Mouse (Mus musculus) B cell, adult (primary cell): ENCODE data around the gene Timm10b. TPM values are rescaled to one million over a fixed set of nuclear protein-coding genes. Genes with fewer than 3 reads are reported as not detected.

Experiments used
- total RNA-seq: library from RNA; stranded (reverse); gene quantifications from 4 replicates; pipeline ENCODE4 v1.2.4, GENCODE M21; 2023; ENCODE audit not compliant: inconsistent age

The Timm10b gene
- 51.6 to 73.3 TPM (median 63.1 TPM) in 4 replicates for total RNA-seq

DNA sequence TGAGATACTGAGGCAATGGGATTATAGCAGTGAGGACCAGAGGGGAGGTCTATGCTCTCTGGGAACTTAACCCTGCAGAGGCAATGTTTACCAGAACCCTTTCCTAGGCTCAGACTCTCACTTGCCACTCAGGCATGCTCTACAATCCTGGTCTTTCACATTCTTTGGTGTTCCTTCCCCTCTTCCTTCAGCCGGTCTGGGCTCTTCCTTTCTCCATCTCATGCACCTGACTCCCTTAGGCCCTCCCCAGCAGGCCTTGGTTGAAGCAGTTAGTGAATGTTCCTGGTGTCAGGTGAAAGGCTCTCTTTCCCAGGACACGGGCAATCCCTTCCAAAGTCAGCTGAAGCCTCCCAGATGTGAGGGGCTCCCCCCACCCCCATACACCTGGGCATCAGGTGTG is at the start of gene Timm10b:
Timm10b (plus strand) TSS at position 301 of the 400 bp plus-strand sequence.

DNA sequence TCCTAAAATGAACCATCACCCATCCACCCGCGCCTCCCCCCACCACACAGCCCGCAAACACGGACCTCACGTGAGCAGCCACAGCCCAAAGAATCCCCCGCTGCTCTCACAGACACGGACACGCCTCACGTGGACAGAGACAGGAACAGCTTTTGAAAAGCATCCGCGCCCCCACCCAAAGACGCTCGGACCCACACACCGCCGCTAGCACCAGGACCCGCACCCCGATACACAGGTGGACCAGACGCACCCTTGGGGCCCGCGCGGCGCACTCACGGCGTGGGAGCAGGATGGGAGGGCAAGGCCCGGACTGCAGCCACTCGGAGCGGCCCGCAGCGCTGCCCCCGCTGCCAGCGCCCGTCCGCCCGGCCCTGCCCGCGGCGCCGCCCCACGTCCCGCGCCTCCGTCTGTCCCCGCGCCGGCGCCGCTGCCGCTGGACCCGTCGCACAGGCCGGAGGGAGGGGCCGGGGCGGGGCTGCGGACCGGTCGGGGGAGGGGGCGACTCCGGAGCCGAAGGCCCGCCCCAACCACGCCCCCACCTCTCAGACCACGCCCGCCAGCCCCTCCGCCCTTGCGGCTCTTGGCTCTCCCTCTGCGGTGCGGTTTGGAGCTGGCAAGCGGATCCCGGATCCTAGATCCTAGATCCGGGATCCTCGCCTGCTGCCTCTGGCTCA is 6.6 kb upstream of the Timm10b start, which contains the start of gene Trim3:
Trim3 (minus strand) TSS at position 445 of the 674 bp plus-strand sequence.

DNA sequence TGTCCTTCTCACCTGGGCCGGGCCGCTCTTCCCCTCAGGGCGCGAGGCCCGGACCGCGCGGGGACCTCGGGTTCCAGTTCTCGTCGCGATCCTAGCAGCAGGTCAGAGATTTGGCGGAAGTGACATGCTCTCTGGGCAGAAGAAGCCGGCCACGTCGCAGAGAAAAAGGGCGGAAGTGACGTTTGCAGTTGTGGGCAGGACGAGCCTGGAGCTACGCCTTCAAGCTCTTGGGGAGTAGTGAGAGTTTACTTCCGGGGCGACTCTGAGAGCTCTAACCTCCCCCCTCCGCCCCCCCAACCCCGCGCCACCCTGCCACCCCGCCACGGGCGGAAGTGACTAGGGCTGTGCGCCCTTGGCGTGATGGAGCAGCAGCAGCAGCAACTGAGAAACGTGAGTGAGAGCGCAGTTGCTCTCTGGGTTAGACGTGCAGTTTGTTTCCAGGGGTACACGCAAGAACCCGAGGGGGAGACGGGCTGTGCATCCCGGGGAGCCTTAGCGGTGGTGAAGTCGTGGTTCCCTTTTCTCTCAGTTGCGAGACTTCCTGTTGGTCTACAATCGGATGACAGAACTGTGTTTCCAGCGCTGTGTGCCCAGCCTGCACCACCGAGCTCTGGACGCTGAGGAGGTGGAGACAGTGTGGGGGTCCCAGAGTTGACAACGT is 507 bp downstream of the Timm10b start, which contains the start of the genes Arfip2 and Gm45799:
Arfip2 (minus strand) TSS at position 184 of the 661 bp plus-strand sequence.
Gm45799 (plus strand) TSS at position 320 of the 661 bp plus-strand sequence.

DNA sequence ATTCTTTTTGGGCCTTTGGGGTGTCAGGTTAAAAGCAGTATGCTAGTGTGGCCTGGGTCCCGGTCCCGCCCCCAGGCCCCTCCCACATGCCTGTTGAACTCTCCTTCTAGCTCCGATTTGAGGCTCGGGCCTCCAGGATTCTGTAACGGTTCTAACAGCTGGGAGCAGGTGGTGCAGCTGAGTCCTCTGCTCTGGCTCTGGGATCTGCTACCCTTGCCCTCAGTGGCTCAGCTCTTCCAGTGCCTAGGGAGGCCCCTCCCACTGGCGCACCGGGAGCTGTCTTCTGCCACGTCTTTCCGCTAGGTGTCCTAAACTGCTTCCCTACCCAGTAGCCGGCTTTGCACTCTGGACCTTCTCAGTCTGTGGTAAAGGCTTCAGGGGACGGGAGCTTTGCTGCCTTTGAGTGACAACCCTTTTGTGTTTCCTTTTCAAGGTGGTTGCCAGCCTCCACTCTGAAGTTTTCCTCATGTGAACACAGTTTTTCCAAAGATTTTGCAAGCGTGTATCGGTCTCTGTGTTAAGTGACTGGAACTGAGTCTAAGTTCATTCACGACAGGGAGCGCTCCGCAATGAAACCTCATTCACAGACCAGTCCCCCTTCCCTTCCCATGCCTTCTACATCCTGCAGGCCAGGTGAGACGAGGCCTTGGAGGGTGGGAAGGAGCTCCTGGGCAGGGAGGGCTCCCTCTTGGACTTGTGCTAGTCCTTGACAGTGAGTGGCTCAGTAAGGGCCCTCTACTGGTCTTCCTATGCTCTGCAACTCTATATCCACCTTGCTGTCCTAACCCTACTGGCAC is 11.0 kb downstream of the Timm10b start, which contains the start of gene Dnhd1:
Dnhd1 (plus strand) TSS at position 189 of the 797 bp plus-strand sequence.

Other genes starting within 250 kb of the Timm10b start
- gene Fam160a2, start 240.0 kb upstream of the Timm10b start, total RNA-seq = 35.9 to 50.1 TPM (median 42.0 TPM) in 4 replicates
- gene Cnga4, start 235.5 kb upstream of the Timm10b start, total RNA-seq = not detected in 4 replicates
- gene Cckbr, start 214.3 kb upstream of the Timm10b start, total RNA-seq = not detected in 4 replicates
- gene Cavin3, start 157.8 kb upstream of the Timm10b start, total RNA-seq = 0.32 TPM in 1 of 4 replicates, not detected in the others
- 20.7 to 26.4 TPM (median 22.0 TPM) in 4 replicates for gene Smpd1, start 85.7 kb upstream of the Timm10b start, total RNA-seq
- 2.5 to 4.7 TPM (median 2.9 TPM) in 4 replicates for gene Apbb1, start 58.4 kb upstream of the Timm10b start, total RNA-seq
- gene Hpx, start 39.9 kb upstream of the Timm10b start, total RNA-seq = 0.45 TPM in 1 of 4 replicates, not detected in the others
- gene Trim3, start 6.5 kb upstream of the Timm10b start, total RNA-seq = 27.5 to 34.8 TPM (median 29.2 TPM) in 4 replicates
- 37.3 to 51.9 TPM (median 41.4 TPM) in 4 replicates for gene Arfip2, start 360 bp downstream of the Timm10b start, total RNA-seq
- gene Gm45799, start 496 bp downstream of the Timm10b start, total RNA-seq = 13.5 to 24.2 TPM (median 18.6 TPM) in 4 replicates
- gene Dnhd1, start 10.8 kb downstream of the Timm10b start, total RNA-seq = 2.9 to 11.5 TPM (median 9.5 TPM) in 4 replicates
- gene Ilk, start 96.5 kb downstream of the Timm10b start, total RNA-seq = 72.8 to 88.4 TPM (median 77.2 TPM) in 4 replicates
- 22.9 to 29.9 TPM (median 23.8 TPM) in 4 replicates for gene Rrp8, start 97.3 kb downstream of the Timm10b start, total RNA-seq
- gene Taf10, start 104.3 kb downstream of the Timm10b start, total RNA-seq = 181 to 207 TPM (median 199 TPM) in 4 replicates
- gene Tpp1, start 112.2 kb downstream of the Timm10b start, total RNA-seq = 73.2 to 75.2 TPM (median 74.8 TPM) in 4 replicates
- gene Dchs1, start 147.6 kb downstream of the Timm10b start, total RNA-seq = 0.09 to 0.77 TPM in 2 of 4 replicates, not detected in the others
- gene Mrpl17, start 171.0 kb downstream of the Timm10b start, total RNA-seq = 49.2 to 69.7 TPM (median 52.5 TPM) in 4 replicates